Mouse (Mus musculus) heart, postnatal 10 days (tissue): ENCODE measurements at regions not wholly inside any gene's neighbourhood (a gene's known extent, or its start where the extent isn't known, plus 50 kb on each side); places are given as distances from the start of the nearest gene placed in this dataset.

Experiments used
- DNase-seq, 2 experiments: peaks; one replicate each; pipeline ENCODE4 v3.0.0; 2021
- intact Hi-C: fragments of 180-260 bp; cut with DNase I; formaldehyde crosslinking; loops from one replicate; pipeline ENCODE4 v1.15.1; 2025

DNA sequence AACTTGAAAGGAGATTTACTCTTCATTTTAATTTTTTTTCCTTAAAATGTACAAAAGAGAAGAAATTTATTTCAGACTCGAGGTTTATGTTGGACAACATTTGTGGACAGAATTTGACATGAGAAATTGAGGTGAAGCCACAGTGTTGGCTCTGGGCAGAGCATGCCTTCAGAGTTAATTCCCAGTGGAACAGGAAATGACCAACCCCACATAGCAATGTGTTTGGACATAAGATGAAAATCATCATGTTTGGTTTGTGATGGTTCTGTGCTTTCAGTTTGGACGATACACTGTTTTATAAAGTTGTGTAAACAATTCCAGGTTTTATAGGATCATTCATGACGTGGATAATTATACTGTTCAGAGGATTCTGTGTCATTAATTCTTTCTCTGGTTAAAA lies 271.9 kb upstream of the Mettl25 start:
- DNase-seq: no peak
- intact Hi-C loops: no loop called here

DNA sequence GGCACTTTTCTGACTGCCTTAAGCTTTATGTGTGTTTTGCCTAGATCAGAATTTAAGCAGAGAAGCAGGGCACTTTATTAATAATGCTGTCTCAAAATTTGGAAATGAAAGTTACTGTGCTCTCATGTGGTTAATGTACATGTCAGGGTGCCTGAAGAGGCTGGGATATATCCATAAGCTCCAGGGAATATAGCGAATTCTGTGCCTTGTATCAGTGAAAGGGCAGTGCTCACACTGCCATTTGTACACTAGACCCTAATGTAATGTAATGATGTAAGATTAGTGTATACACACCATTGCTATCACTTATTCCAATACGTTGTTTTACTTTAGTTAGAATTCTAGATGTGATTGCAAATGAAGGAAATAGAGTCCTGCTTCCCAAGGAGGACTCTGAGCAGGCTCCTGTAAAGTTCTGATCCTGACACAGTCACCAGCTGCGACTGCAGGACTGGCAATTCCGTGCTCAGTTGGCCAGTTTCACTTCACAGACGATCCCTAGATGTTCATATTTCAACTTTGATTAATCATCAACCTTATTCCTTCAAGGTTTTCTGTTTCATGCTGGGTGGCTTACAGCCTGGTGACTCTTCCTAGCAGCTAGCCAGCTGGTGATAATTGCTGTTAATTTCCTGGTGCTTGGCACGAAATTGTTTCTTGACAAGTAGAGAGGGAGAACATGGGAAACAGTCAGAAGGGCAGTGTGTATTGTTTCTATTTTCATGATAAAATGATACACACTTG lies 273.7 kb upstream of the Mettl25 start:
- intact Hi-C loops: no loop called here
- no peak for DNase-seq

DNA sequence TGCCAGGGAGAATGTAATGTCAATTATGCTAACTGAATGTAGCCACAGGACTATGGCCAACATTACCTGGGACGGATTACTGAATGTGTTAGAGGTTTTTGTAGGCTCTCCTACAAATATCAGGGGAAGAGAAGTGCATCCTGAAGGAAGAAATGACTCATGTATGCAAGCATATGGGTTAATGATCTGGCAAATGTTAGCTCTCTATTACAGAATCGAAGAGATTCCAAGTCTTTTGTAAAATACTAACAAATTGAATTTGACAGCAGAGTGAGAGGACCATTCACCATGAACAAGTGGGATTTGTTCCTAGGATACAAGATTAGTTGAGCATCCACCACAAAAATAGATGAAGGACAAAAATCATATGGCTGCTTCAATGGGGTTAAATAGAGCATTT lies 280.6 kb upstream of the Mettl25 start:
- no peak for DNase-seq
- intact Hi-C loops: no loop called here

DNA sequence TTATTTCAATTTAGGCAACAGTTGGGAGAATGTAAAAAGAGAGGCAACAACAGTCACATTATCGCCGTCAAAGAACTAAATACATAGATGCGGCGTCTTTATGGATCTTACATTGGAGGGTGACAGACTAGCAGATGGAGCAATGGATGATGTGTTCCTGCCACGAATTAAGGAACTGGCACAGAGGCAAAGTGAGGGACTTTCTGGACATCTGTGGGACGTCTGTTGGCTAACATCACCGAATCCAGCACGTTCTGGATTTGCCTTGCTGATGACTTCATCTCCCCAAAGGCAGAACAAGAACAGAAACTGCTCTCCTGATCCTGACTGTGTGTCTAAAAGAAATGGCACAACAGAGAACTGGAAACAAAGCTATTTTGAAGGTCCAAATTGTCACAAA lies 281.8 kb upstream of the Mettl25 start:
- DNase-seq: peak; percentile 2 to 6
- intact Hi-C loops: no loop called here

DNA sequence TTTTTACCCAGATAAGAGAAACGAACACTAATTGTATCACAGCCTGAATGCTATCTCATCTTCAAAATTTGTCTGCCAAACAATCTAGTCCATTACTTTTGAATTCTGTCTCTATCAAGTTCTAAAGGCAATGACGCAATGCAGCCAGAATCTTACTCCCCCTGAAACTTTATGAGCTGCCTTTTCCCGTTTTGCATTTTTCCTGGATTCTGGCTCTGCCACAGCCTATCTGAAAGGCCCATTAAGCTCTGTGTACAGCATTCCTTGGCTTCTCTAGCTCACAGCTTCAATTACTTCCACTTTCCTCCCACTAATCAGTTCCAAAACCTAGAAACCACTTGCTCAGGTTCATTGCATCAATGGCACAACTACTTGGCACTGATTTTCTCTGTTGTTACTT lies 298.0 kb upstream of the Ppfia2 start:
- DNase-seq: no peak
- intact Hi-C loops: no loop called here

DNA sequence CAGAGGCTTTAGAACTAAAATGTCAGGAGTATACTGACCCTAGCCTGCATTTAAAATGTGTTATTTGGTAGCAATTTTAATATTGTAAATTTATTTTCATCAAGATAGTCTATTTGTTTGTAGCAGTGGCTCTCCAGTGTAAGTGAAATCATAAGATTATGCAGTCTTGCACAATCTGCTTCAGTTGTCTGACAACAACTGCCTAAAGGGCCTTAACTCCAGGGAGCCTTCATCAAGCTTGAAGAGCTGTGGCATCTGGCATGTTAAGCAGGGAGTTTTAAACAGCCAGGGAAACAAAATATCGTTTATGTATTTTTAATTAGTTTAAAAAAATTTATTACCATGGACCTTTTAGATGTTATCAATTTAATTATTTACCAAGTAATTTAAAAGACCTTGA lies 295.7 kb upstream of the Ppfia2 start:
- intact Hi-C loops: no loop called here

DNA sequence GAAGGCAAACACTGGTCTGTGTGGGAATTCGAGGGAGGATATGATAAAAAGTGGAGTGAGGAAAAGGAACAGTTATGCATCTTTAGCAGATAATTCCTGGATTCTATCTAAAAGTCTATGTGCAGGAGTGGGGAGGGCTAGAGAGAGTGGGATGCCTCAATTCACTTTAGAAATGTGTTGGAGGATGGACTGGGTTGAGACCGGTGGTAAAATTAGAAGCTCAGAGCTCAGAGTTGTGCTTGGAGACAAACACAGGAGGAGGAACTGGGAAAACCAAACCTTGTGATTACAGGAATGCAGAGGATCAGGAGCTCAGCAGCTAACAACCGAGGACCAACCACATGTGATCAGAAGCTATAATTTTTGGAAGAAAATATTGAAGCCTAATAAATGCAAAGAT lies 290.5 kb upstream of the Ppfia2 start:
- intact Hi-C loops: no loop called here
- DNase-seq: no peak

More for the DNA sequence above, 295.7 kb upstream of the Ppfia2 start:
- no peak for DNase-seq

DNA sequence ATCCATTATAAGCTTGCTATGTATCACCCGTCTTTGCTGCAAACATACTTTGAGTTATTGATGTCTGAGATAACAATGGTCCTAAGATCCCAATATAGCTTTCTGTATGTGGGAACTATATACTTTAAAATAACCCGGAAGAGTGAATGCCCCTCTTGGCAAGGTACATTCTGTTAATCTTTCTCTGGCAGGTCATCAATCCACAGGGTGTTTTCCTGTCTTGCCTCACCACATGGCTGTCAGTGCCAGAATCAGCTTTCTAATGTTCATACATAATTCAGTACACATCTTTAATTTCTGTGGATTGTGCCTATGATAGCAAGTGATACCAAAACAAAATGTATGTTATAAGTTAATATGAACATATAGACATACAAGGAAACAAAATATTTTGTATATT lies 267.6 kb upstream of the Ppfia2 start:
- intact Hi-C loops: no loop called here
- DNase-seq: no peak

DNA sequence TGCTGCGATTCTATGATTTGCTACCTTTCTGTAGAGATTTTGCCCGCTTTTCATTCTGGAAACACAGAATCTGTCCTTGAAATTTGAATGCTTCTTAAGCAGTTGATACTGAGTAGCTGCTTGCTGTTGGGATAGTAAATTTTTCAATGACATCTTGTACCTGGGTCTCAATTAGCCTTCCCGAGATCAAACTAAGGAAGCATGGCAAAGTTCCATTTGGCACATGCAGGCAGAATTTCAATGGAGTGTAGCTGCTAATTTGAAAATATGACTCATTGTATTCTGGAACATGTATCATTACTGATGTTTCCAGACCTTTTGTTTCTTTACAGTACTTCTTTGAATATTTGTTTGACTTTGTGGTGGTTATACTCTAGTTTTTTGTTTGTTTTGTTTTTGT lies 245.9 kb upstream of the Ppfia2 start:
- intact Hi-C loops: no loop called here
- no peak for DNase-seq

DNA sequence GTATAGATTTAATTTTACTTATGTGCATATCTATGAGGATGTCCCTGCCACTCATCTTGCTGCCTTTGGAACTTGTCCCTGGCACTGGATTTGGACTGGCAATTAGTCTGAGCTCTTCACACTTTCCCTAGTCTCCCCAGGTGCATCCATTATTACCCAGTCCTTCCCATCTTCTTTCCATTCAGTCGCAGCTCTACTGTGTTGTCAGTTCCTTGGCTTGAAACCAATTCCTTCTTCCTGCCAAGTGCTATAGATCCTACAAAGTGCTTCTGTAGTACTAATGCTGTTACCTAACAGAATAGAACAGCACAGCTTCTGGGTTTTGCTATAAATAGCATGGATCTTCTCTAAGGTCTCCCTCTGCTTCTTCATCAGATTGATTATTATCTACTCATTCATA lies 228.0 kb upstream of the Ppfia2 start:
- intact Hi-C loops: no loop called here

DNA sequence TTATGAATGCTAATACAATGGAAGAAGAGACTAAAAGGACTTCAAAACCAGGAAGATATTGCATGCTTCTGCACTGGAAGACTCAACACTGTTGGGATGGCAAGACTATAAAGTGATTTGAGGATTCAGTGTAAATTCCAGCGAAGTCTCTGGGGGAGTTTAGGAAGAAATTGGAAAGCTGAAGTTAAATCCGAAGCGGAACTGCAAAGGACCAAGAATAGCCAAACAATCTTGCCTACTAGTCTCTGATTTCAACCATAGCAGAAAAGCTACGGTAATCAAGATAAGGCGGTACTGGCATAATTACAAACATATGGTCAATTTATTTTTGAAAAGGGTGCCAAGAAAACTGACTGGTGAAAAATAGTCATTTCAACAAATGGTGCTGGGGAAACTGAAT lies 216.0 kb upstream of the Ppfia2 start:
- intact Hi-C loops: loop anchor here (10.0 kb wide), 1 partner anchor 331 kb away; no protein-coding TSS in a partner anchor
- DNase-seq: no peak

More for the DNA sequence above, 228.0 kb upstream of the Ppfia2 start:
- DNase-seq: peak; percentile 3 to 8

DNA sequence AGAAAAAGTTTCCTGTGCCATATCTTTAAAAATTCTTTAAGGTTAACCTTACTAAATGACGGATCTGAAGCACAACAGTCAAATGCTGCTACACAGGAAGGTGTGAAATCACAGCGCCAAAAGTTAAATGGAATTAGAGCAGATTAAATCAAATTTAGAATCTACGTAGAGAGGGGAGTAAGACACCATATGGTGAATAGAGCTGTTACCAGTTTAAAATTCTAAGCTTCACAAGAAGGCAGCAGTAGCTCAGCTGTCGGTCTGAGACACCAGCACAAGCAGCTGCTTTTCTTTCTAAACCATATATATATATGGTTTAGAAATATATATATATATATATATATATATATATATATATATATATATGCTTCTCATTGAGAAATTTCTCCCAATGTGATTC lies 210.3 kb upstream of the Ppfia2 start:
- intact Hi-C loops: loop anchor here (10.0 kb wide), 1 partner anchor 325 kb away; no protein-coding TSS in a partner anchor
- DNase-seq: no peak

DNA sequence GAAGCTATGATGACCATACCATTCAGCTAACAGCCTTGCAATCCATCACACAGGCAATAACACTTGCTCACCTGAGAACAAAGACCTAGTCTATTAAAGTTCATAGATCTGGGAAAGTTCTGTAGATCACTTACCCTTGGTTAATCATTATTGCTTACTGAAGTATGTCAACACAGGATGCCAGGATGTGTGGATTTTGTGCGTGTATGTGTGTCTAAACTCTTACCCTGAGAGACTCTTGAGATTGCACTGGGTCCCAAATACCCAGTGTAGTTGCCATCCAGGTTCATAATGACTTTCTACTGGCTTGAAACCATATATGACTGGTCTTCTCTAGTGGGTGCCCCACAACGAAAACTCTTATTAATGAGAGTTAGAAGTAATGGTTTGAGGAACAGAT lies 196.8 kb upstream of the Ppfia2 start:
- intact Hi-C loops: no loop called here

DNA sequence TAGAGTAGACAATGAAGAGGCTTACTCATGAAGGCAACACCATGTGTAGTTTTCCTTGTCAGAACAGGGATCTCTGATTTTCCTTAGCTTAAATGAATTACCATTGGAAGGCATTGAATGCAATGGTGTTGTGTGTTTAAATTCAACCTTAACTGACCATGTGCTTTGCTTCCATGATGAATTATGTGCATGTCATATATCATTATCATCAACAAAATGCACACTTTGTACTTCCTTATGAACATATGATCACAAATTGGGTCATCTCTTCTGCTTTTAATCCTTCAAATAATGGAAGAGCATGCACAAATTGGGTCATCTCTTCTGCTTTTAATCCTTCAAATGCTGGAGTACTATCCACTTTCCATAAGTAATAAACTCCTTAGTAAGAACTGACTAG lies 180.2 kb upstream of the Ppfia2 start:
- no peak for DNase-seq
- intact Hi-C loops: no loop called here

More for the DNA sequence above, 196.8 kb upstream of the Ppfia2 start:
- no peak for DNase-seq

DNA sequence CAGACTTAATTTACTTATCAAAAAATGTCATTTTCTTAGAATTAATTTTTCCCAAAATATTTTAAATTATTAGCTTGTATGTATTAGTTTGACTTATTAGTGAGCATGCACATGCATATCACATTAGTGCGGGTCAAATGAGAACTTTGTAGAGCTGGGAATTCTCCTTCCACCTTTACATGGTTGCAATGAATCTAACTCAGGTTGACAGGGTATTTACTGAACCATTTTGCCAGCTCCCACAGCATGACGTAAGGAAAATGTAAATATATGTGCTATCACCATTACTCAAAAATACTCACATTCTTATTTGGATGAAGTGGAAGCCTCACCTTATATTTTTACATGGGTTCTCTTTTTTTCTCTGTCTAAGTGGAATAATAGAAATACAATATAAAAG lies 179.4 kb upstream of the Ppfia2 start:
- no peak for DNase-seq
- intact Hi-C loops: no loop called here

DNA sequence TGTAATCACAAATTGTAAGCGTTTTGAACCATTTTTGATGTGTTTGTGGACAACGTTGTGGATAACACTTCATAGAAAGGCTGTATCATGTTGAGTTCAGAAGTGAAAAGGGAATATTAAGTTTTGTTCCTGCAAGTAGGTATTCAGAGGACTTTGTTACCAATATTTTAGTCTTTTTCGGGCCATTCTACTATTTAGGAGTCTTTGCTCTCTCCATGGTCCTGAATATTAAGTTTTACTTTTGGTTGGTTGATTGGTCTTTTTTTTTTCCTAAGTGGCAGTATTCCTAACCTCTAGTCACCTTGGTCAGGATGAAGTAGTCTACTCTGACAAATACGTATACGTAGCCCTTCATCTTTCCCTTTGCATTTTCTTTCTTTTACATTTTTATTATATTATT lies 174.6 kb upstream of the Ppfia2 start:
- intact Hi-C loops: no loop called here
- DNase-seq: no peak

DNA sequence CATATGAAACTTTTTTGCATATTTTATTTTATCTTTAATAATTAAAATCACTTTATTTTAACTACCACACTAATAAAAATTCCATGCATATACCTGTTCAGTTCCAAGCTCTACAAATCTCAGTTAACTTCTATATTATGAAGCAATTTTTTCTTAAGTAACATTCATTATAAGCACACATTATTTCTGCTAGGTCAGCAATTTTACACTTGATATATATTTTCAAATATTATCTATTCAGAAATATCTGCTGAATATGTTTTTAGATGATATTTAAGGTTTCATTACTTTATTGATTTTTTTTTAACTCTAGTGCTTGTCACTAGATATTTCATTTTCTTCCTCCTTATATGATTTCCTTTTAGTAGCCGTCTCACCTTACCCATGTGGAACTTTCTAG lies 135.0 kb upstream of the Ppfia2 start:
- intact Hi-C loops: no loop called here
- no peak for DNase-seq

DNA sequence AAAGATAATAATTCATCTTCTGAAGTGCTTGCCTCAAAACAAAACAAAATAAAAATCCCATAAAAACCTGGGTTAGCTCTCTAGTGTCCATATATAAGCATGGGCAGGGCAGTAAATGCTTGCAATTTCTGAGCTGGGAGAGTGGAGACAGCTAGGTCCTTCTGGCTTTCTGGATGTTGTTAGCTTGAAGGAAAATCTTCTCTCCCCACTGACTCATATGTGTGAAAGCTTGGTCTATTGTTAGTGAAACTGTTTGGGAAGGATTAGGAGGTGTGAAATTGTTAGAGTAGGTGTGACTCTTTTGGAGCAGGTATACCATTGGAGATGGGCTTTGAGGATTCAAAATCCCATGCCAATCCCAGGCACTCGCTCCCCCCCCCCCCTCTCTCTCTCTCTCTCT lies 118.5 kb upstream of the Ppfia2 start:
- DNase-seq: no peak
- intact Hi-C loops: no loop called here

DNA sequence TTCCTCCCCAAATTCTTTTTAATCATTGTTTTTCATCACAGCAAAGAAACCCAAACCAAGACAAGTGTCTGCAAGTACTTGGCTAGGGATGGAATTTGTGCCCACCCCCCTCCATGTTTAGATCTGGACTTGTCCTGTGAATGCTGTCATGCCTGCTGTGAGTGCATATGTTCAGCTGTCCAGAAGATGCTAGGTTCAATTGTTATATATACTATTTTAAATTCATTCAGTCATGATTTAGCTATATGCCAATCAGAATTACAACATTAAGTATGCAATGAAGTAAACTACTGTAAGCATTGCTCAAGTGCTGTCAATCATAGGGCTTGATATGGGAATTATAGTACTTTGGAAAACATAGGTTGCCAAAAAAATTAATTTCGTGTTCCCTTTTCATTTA lies 94.5 kb upstream of the Ppfia2 start:
- intact Hi-C loops: loop anchor here (5.0 kb wide), 1 partner anchor 37 kb away; no protein-coding TSS in a partner anchor
- DNase-seq: no peak

DNA sequence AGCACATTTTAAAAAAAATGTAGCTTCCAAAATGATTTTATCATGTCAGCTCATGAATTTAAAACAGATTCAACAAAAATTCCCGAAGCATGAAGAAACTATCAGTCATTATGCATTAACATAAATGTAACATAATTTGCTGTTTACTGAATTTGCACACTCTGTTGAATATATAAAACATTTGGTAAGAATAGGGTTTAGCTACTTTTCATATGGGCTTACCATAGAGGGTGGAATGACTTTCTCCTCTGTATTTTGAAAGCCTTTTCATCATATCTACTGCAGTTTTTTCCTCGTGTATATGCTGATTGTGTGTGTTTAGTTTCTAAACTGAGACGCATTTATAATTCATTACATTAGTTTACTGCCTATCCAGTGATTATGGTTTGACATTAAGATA lies 94.0 kb upstream of the Ppfia2 start:
- DNase-seq: no peak
- intact Hi-C loops: loop anchor here (5.0 kb wide), 1 partner anchor 36 kb away; no protein-coding TSS in a partner anchor

DNA sequence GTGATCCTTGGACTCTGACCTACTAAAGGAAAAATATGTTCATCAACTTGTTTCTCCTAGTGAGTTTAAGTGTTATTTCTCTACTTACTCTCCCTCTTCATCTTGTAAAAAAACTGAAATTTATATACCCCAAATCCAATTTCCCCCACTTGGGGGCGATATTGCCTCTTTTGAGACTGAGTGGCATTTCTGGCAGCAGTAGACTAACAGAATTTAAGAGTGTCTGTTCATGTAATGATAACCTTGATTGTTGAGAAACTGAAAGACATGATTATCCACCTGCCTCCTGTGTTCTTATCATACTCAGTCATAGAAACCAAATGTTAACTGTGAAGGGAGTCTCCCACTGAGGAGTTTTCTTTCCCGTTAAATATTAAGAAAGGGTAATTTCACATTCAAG lies 89.5 kb upstream of the Ppfia2 start:
- peak in 1 of 2 experiments; percentile 1 for DNase-seq
- intact Hi-C loops: loop anchor here (5.0 kb wide), 1 partner anchor 207 kb away; no protein-coding TSS in a partner anchor

DNA sequence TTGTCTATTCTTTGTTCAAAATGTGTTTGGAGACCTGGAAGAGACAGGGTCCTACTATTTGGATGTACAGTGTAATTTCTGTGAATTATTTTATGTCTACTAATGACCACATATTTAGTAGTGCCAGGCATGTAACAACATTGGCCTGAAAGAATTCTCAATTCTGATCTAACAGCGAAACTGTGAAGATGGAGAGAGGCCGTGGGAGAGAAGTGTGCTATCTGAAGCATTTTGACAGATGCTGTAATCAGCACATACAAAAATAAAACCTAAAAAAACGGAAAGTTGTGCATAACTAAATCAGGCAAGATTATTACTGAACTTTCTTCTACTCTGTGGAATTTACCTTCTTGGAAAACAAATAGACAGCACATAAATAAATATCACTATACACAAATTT lies 61.4 kb upstream of the Ppfia2 start:
- intact Hi-C loops: loop anchor here (10.0 kb wide), 1 partner anchor 176 kb away; no protein-coding TSS in a partner anchor
- DNase-seq: no peak

DNA sequence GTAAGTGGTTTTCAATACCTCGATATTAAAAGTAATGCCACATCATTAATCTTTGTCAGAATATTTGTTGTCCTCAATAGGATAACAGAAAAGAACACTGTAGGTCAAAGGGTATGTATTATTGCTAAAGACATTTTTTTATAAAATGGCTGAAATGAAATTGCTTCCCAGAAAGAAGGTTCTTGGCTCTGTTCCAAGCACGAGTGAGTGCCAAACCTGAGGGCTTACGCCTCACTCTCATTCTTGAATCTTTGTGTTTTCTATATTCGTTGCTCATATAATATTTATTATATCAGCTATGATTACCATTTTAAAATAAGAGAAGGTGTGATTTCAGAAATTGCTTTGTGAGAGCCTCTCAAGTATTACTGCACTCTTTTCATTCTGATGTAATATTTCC lies 57.0 kb upstream of the Ppfia2 start:
- no peak for DNase-seq
- intact Hi-C loops: loop anchor here (5.0 kb wide), 1 partner anchor 36 kb away; no protein-coding TSS in a partner anchor
